Mouse (Mus musculus) fat pad, adult 2 months (tissue): Measurements from ENCODE around the gene Tsc2.
A peak's percentile ranks its signal among the peaks of the same experiment; 100 is the strongest.
"Not testable (repeated sequence)": the region's sequence is repeated elsewhere in the genome, so short reads cannot be mapped to it uniquely, and the experiment has no call there.

Experiments
- DNase-seq: peaks from one replicate; pipeline ENCODE4 v3.0.0-alpha.2; 2011; ENCODE audit warnings: low read depth, low spot score; ENCODE audit errors: extremely low read depth

The Tsc2 gene

DNA sequence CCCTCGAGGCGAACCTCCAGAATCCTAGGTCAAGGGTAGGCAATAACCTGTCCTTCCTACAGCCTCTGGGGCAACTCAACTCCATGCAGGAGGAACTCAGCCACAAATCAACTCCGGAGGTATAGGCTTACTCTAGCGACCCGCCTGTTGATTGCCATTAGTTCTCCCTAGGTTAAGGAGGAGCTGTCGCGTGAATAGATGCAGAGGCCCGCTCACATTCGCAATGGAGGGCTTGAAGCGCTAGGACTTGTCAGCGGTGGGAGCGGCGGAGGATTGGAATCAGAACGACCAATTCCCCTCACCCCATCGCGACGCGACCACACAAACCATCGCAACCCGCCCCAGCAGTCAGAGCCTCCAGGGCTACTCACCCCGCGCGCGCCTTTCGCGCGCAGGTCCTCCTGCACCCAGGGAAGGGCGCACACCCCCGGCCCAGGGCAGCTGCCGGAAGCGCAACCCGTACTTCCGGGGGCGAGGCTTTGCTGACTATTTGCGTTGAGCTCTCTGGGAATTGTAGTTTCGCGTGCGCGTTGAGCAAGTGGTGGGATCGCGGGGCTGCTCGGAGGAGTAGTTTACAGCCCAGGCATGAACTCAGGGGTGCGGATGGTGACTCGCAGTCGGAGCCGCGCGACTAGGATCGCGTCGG is at the start of gene Tsc2, which contains the start of gene Nthl1:
Gene Tsc2 (minus strand): TSS at position 464 of the 646 bp plus-strand sequence.
Gene Nthl1 (plus strand): TSS at position 514 of the 646 bp plus-strand sequence.
- DNase-seq, result no peak

DNA sequence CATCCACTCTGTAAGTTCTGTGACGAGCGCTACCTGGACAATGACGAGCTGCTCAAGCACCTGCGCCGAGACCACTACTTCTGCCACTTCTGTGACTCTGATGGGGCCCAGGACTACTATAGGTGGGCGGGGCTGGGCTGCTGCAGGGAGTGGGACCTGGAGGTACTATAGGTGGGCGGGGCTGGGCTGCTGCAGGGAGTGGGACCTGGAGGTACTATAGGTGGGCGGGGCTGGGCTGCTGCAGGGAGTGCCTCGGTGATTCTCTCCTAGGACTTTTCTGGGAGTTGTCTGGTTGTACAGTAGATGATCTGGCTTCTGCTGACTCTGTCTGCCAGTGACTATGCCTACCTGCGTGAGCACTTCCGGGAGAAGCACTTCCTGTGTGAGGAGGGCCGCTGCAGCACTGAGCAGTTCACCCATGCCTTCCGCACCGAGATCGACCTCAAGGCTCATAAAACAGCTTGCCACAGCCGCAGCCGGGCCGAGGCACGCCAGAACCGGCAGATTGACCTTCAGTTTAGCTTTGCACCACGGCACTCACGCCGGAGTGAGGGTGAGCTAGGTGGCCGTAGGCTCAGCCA is 45.2 kb upstream of the Tsc2 start:
- no peak for DNase-seq

DNA sequence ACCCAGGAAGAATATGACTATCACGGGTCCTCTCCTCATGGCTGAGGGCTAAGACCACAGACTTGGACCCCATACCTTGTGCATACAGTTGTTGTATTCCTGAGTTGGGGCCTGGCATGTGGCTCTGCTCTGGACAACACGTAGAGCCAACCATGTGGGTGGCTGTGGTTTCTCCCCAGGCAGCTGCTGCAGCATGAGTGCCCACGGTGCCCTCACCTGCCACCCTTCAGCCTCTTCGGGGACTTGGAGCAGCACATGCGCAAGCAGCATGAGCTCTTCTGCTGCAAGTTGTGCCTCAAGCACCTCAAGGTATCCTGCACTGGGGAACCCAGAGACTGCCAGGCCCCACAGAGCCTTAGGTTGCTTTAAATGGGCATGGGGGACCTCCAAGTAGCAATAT is 44.4 kb upstream of the Tsc2 start:
- DNase-seq, result no peak

DNA sequence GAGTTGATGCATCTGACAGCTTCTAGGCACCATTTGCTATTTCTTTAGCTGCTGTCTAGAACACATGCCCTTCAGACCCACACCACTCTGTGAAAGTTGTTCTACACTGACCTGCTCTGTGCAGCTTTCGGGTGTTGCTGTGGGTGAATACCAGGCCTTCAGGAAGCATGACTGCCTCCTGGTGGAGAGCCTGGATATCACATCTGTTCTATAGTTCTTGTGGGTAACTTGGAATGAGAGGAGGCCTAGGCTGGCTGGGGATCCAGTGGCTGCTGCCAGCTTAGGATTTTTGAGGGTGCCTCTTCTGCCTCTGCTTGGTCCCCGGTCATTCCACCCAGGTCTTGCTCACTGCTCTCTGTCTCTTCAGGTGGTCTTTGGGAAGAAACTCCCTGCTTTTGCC is 43.8 kb upstream of the Tsc2 start:
- DNase-seq, result no peak

DNA sequence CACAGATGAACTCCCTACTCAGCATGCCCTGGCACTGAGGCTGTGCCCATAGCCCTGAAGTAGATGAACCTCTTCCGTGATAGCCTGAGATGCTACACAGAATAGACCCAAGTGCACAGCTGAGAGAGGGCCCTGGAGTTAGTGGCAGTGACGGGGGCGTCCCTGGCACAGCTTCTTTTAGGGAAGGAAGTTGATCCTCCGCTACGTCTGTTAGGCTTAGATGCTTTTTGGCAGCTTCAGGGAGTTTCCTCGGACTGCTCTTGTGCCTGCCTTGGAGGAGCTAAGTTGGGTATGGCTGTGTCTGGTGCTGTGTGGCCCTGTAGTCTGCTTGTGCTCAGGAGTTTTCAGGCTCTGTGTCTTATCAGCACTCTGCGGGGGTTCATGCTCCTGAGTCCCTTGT is 41.8 kb upstream of the Tsc2 start:
- DNase-seq, result no peak

DNA sequence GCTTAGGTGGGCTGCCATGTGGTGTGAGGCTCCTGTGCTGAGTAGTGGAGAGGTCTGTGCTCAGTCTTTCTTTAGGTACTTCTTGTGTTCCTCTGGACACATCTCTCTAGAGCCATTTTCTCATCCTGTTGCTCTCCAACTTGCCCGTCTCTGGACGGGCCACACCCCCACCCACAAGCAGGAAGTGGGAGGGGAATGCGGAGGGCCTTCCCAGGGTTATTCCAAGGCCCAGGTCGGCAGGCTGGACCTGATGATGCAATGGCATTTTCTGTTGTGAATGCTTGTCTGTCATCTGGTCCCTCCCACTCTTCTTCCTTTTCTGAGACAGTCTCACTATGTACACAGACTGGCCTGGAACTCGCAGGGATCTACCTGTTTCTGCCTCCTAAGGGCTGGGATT is 39.7 kb upstream of the Tsc2 start:
- no peak for DNase-seq

DNA sequence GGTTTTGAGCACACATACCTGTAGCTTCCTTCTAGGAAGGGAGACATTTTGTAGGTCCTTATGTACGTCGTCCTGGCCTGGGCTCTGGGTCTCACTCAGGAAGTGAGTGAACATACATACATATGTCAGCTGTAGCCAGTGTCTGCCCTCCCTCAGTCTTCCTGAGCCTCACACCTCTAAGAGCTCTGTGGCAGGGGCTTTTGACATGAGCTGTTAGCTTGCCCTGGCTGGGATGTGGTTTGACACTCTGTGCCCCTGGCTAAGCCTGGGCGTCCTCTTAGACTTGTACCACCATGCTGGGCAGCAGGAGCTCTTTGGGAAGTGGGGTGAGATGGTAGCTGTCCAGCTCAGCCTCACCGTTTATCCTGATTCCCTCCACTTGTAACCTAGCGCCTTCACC is 38.9 kb upstream of the Tsc2 start:
- no peak for DNase-seq

DNA sequence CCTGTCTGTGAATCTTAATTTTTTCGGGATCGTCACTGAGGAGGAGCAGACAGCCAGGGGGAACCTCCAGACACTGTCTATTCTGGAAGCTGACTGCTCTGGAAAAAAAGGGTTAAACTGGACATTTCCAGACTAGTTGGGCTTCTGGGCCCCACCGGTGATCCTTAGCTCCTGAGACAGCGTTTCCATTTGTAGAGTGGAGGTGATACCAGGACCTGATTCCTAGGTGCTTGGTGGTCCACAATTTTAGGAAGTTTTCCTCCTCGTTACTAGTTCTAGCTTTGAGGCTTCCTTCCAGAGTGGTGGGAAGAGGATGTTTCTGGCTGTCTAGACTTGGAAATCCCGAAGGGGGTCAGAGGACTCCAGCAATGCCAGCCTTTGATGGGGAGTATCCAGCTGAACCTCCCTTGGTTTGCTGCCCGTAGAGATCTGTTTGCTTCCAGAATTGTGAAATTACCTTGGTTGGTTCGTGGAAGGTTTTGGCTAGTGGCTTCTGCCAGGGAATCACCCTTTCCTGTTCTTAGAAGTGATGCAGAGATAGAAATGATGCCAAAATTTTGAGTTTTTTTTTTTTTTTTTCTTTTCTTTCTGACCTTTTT is 37.9 kb upstream of the Tsc2 start:
- no peak for DNase-seq

DNA sequence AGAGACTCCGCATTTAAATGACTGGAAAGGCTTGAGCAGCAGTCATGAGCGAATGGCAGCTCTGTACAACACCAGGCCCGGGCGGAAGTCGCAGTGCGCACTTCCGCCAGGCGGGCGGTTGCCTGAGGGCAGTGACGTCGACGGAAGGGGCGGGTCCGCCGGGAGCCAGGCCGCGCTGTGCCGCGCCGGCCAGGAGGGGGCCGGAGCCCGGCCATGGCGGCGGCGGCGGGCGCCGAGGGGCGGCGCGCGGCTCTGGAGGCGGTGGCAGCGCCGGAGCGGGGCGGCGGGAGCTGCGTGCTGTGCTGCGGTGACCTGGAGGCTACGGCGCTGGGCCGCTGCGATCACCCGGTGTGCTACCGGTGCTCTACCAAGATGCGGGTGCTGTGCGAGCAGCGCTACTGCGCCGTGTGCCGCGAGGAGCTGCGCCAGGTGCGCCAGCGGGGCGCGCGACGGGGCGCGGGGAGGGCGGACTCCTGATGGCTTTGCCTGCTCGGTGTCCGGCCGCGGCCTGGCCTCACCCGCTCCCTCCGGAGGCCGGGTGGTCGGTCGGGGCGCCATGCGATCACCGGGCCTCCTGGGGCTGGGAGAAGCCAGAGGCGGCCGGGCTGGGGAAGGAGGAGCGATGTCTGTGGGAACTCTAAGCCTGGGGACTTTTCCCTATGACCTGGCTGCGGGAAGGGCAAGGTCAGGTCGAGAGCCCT is 37.3 kb upstream of the Tsc2 start, which contains the start of gene Zfp598:
Gene Zfp598 (plus strand): TSS at position 143 of the 701 bp plus-strand sequence.
- no peak for DNase-seq

DNA sequence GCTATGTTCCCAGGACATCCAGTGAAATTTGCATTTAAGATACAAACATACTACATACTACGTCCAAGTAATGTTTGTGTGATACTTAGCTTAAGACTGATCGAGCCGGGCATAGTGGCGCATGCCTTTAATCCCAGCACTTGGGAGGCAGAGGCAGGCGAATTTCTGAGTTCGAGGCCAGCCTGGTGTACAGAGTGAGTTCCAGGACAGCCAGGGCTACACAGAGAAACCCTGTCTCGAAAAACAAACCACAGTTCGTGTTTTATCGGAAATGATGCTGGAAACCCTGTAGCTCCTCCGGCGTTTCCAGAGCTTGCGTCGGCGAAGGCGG is 36.7 kb upstream of the Tsc2 start:
- DNase-seq, result not testable (repeated sequence)

DNA sequence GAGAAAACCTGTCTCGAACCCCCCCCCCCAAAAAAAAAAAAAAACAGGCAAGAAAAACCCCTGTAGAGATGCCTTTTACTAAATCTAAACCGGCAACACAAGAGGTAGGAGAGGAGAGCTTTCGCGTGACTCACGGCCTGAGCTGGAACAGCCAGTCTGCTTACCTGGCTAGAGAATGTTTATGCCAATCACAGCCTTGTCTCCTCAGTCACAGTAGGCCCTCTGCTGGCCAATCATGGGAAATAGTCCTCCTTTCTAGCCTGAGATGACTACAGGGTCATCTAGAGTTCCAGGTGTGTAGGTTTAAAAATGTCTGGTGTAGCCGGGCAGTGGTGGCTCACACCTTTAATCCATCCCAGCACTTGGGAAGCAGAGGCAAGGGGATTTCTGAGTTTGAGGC is 35.0 kb upstream of the Tsc2 start:
- peak; percentile 51 for DNase-seq

DNA sequence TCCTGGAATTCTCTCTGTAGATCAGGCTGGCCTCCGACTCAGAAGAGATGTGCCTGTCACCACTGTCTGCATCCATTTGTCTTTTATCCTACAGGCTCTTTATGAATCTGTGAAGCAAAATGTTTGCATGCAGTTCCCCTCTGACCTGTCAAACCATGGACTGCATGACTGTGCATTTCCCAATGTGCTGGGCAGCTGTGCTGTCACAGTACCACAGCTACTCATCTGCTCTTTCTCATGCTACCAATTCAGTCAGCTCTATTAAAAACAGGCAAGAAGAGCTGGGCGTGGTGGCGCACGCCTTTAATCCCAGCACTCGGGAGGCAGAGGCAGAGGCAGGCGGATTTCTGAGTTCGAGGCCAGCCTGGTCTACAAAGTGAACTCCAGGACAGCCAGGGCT is 34.6 kb upstream of the Tsc2 start:
- DNase-seq, result not testable (repeated sequence)

DNA sequence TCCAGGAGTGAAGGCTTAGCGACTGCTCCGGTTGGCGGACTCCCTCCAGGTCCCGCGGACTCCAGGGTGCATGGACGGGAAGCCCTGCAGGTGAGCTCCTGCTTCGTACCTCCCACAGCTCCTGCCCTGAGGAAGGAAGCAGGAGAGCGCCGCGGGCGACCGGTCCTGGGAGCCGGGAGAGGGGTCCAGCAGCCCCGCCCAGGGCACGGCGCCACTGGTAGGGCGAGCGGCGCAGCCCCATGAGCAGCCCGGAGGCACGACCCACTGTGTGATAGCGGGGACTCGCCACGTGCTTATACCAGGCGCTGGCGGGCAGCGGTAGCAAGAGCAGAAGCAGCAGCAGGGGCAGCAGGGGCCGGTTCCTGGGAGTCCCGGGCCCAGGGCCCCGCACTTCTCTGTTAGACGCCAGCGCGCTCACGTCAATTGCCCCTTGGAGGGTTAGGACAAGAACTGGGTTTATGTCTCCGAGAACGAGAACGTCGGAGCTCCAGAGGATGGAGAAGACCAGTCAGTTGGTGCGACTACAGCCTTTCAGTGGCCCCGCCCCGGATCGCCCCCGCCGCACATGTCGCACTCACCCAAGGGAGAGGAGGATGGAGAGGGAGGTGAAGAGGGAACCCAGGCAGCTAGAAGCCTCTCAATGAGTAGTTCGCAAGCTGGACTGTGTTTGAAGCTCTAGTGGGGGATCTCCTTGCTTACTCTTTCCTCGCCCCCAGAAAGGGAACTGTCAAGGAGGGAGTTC is 25.8 kb upstream of the Tsc2 start, which contains the start of gene Npw:
Gene Npw (minus strand): TSS at position 441 of the 742 bp plus-strand sequence.
- DNase-seq, result no peak

DNA sequence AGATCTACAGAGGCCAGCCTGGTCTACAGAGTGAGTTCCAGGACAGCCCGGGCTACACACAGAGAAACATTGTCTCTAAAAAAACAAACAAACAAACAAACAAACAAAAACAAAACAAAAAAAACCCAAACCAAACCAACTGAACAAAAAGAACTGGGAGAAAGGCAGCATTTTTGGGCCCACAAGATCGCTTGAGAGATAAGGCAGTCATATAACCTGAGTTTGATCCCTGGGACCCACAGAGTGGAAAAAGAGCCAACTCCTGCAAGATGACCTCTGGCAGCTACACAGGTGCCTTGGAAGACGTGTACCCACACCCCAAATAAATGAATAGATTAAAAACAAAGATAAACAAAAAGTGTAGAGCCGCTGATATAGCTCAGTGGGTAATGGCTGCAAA is 22.5 kb upstream of the Tsc2 start:
- no peak for DNase-seq

DNA sequence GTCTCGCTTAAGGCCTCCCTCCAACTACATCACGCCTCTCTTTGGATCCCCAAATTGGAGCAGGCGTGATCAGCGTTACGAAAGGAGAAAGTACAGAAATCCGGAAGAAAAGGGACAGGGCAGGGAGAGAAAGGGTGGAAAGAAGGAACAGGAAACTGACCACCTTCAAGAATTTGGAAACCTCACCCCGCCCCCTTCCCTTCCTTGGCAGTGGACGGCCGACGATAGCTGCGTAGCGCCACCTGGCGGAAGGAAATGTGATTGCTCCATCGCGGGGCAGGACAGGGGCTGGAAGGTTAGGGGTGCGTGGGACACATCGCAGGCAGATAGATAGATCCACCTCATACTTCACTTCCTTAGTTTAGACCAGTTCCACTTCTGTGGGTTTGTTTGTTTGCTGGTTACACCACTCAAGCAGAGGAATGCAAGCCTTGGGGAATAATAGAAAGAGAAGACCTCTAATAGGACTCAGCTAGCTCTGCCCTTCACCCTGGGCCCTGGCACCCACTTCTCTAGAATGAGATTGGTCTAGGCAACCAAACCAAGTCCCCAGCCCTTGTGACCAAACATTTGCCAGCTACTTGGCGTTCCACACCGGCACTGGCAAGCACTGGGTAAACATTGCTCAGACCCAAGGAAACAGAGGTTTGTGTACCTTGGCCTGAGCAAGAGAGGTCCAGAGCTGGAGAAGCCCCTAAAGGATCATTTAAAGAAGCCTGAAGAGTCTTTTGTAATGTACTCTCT is 21.7 kb upstream of the Tsc2 start:
- no peak for DNase-seq

DNA sequence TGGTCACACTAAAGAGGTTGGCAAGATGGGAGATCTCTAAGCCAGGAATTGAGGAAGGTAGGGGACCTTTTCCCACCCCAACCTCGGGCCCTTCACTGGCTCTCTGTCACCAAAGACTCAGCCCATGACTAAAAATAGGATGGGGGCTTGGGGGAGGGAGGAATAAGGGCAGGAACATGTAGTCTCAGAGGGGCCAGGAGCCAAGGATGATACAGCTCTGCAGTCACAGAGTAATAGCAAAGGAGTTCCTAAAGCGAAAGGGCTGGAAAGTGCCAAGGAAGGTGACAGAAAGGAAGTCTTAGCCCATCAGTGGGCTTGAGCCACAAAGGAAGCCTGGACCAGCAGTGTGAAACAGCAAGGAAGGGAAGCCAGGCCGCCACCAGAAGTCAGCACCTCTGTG is 19.4 kb upstream of the Tsc2 start:
- no peak for DNase-seq

DNA sequence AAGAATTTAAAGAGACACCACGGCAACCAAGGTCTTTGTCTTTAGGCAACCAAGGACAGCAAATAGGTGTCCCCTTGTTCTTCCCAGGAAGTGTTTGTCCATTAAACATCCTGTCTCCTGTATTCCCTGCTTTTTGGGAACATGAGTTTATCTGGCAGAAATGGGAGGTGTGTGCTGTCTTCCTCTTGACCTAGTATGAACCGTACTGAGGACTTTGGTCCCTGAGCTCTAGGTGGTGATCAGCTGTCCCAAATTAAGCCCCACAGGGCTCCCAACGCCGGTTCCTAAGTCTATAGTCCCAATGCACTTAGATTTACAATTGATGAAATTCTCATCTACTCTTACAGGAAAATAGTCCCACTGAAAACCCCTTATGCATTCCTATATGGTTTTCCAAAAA is 18.3 kb upstream of the Tsc2 start:
- no peak for DNase-seq

DNA sequence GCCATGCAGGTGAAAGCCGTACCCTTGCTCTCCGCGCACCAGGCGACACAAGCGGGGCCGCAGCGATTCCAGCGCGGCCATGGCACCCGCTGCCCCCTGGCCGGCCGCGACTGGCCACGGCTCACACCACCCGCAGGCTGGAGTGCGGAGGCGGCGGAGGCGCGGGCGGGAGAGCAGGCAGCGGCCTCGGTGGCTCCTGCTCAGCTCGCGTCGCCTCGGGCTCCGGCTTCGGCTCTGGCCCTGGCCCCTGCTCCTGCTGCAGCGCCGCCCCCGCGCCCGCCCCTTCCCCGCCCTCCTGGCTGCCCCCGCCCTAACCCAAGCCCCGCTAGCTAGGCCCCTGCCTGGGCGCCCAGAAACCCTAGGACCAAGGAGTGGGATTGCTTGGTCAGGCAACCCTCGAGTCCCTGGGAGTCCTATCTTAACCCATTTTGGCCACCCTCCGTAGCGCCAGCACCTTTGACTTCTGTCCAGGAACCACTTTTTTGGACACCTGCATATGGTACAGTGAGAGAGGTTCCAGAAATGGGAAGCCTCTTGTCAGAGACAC is 17.7 kb upstream of the Tsc2 start, which contains the start of gene Slc9a3r2:
Gene Slc9a3r2 (minus strand): TSS at position 258 of the 547 bp plus-strand sequence.
- DNase-seq, result no peak

DNA sequence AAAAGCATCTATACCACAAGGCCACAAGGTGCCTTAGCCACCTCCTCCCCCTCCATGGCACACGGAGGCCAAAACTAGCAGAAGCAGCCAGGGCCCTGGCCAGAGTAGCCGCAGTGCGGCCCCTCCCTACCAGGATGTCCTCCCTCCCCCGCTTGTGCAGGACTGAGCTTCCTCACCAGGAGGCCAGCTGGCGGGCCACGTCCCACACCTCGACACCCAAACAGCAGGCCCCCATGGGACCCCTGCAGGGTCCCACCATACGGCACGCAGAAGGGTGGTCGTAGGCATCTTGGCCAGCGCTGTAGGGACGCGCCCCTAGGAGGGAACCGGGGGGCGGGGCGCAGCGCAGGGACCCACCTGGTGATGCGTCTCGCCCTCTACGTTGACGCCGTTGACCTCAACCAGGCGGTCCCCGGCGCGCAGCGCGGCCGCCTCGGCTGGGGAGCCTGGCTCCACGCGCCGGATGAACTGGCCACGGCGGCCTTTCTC is 17.2 kb upstream of the Tsc2 start:
- no peak for DNase-seq
